Mouse (Mus musculus): ENCODE results near the gene Pate2. TPM values are rescaled to one million over a fixed set of nuclear protein-coding genes. Genes with fewer than 3 reads are reported as not detected.
A peak's percentile ranks its signal among the peaks of the same experiment; 100 is the strongest.

The Pate2 gene
- polyA plus RNA-seq, 1 experiment from 2014 or later = 0.27 TPM

DNA sequence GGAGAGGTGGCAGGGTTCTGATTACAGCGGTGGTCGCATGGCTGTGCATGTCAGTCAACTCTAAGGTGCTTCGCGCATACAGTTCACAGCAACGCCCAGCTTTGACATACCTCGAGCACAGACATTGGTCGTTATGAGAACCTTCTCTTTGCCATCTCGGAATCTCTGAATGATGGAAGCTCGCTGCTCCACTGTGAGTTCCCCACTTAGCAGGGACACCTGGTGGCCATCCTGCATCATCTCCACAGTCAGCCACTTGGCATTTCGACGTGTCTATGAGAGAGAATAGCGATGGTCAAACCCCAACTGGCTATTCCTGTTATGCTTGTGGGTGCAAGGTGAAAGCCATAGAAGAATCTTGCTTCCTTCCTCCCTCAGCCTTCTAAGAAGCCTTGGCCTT is 24.4 kb upstream of the Pate2 start:
- ATAC-seq = no peak
- Histone ChIP-seq H3K27ac (ENCODE audit: low read depth, low read length) (no peak overlapping the region), H3K27me3 (replicated peaks; ENCODE audit: control insufficient read depth, insufficient read depth, low read length) (no peaks in the 10 kb centered on the region), H3K36me3 (ENCODE audit: control insufficient read depth, insufficient read depth) (no peaks in the 10 kb centered on the region), H3K4me1 (replicated peaks; ENCODE audit: control insufficient read depth, insufficient read depth, low read length) (no peaks in the 10 kb centered on the region), H3K4me2 (replicated peaks; ENCODE audit: low read depth) (no peak overlapping the region), H3K4me3 (ENCODE audit: low read depth, low read length) (no peak overlapping the region), H3K9me3 (ENCODE audit: control insufficient read depth) (no peaks in the 10 kb centered on the region), H3K9ac (ENCODE audit: low read depth, low read length) (no peak overlapping the region)
- WGBS = 65% methylated on average over 12 of the region's 12 CpGs
- peak; percentile 57 for TF ChIP-seq CTCF (IDR thresholded peaks at IDR 0.05; ENCODE audit: low read depth)

- no peak for ATAC-seq
- WGBS = 78% methylated on average over 9 of the region's 9 CpGs
Observed at GRCm38 (mm10) chr9:35546745-35547144, 23.3 kb upstream of the Pate2 start.

DNA sequence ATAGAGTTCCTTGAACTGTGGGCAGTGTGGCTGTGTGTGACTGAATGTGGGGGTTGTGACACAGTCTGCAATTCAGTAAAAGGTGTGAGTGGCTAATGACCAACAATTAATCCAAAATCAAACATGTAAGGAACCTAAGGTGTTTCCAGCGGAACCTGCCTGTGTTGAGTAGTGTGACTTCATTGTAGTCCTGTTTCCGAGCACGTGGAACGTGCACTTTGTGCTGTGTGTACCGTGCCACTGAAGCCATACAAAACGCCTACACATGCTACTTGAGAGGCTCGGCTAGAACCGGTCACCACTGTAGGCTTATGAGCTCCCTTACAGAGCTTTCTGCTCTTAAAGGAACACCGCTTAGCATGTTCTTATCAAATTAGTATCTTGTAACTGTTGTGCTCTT is 21.6 kb upstream of the Pate2 start:
- no peak overlapping the region for H3K4me2 ChIP-seq (replicated peaks; ENCODE audit: low read depth)
- H3K4me1 ChIP-seq (replicated peaks; ENCODE audit: control insufficient read depth, insufficient read depth, low read length) = no peaks in the 10 kb centered on the region
- no peak overlapping the region for H3K9ac ChIP-seq (ENCODE audit: low read depth, low read length)
- WGBS = 76% methylated on average over 9 of the region's 9 CpGs
- no peak for ATAC-seq
- no peak overlapping the region for H3K4me3 ChIP-seq (ENCODE audit: low read depth, low read length)
- H3K9me3 ChIP-seq (ENCODE audit: control insufficient read depth) = no peaks in the 10 kb centered on the region
- TF ChIP-seq CTCF (IDR thresholded peaks at IDR 0.05; ENCODE audit: low read depth) = no peak
- H3K36me3 ChIP-seq (ENCODE audit: control insufficient read depth, insufficient read depth) = no peaks in the 10 kb centered on the region
- H3K27ac ChIP-seq (ENCODE audit: low read depth, low read length) = no peak overlapping the region
- H3K27me3 ChIP-seq (replicated peaks; ENCODE audit: control insufficient read depth, insufficient read depth, low read length) = no peaks in the 10 kb centered on the region

More at GRCm38 (mm10) chr9:35546745-35547144, 23.3 kb upstream of the Pate2 start:
- Histone ChIP-seq H3K4me1 (replicated peaks; ENCODE audit: control insufficient read depth, insufficient read depth, low read length) (no peaks in the 10 kb centered on the region), H3K36me3 (ENCODE audit: control insufficient read depth, insufficient read depth) (no peaks in the 10 kb centered on the region), H3K4me2 (replicated peaks; ENCODE audit: low read depth) (no peak overlapping the region), H3K27ac (ENCODE audit: low read depth, low read length) (no peak overlapping the region), H3K9ac (ENCODE audit: low read depth, low read length) (no peak overlapping the region), H3K9me3 (ENCODE audit: control insufficient read depth) (no peaks in the 10 kb centered on the region), H3K27me3 (replicated peaks; ENCODE audit: control insufficient read depth, insufficient read depth, low read length) (no peaks in the 10 kb centered on the region), H3K4me3 (ENCODE audit: low read depth, low read length) (no peak overlapping the region)
- no peak for TF ChIP-seq CTCF (IDR thresholded peaks at IDR 0.05; ENCODE audit: low read depth)

GRCm38 (mm10) chr9:35556494-35557102 is 13.5 kb upstream of the Pate2 start:
- no peak for ATAC-seq
- Histone ChIP-seq H3K9me3 (ENCODE audit: control insufficient read depth) (no peaks in the 10 kb centered on the region), H3K27ac (ENCODE audit: low read depth, low read length) (no peak overlapping the region), H3K4me2 (replicated peaks; ENCODE audit: low read depth) (no peak overlapping the region), H3K9ac (ENCODE audit: low read depth, low read length) (no peak overlapping the region), H3K4me3 (ENCODE audit: low read depth, low read length) (no peak overlapping the region), H3K36me3 (ENCODE audit: control insufficient read depth, insufficient read depth) (peaks cover 3% of the 10 kb centered on the region; the same call in 1 of the 2 replicates), H3K4me1 (replicated peaks; ENCODE audit: control insufficient read depth, insufficient read depth, low read length) (peaks cover 11% of the 10 kb centered on the region; the same call in 1 of the 2 replicates), H3K27me3 (replicated peaks; ENCODE audit: control insufficient read depth, insufficient read depth, low read length) (peaks cover 14% of the 10 kb centered on the region)
- TF ChIP-seq CTCF (IDR thresholded peaks at IDR 0.05; ENCODE audit: low read depth) = no peak
- 65% methylated on average over 12 of the region's 12 CpGs for WGBS

DNA sequence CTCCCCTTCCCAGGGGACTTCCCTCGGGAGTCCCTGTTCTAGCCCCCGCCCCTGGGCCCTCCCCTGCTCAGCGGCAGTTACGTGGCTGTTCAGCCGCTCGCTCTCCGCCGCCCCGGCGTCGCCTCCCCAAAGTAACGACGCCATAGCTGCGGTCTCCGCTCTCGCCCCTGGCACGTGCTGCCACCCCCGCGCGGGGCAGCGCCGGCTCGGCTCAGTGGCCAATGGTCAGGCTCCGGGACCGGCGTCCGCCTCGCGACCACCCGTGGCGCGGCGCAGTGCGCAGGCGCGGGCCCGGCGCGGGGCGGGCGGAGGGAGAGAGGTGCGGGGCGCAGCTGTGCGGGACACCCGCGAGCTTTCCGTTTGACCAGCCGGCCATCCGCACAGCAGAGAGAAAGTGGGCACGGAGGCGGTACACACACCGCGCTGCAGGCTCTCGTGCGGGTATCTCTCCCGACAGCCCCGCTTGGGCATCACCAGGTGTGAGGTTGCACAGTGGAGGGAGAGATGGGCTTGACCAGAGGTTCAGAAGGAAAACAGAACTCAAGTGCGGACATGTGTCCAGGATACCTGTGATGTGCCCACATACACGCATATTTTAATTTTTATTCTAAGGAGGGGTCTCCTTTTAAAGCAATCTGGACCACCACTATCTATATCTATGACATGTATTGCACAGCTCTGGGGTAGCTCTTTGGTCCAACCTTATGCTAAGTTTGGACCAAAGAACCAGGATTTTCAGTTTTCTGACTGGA is 11.7 kb upstream of the Pate2 start, which contains the start of the genes Ddx25 and Pus3:
TSS of gene Ddx25 (minus strand) at position 272 of the 752 bp plus-strand sequence.
TSS of gene Pus3 (plus strand) at position 339 of the 752 bp plus-strand sequence.
- Histone ChIP-seq H3K4me3 (ENCODE audit: low read depth, low read length) (peak within 1 kb of the TSS; percentile 65), H3K4me2 (replicated peaks; ENCODE audit: low read depth) (peak within 1 kb of the TSS; percentile 97), H3K9ac (ENCODE audit: low read depth, low read length) (peak within 1 kb of the TSS; percentile 34; the same call in 1 of the 2 replicates), H3K9me3 (ENCODE audit: control insufficient read depth) (no peaks in the 10 kb centered on the region), H3K36me3 (ENCODE audit: control insufficient read depth, insufficient read depth) (peaks cover 6% of the 10 kb centered on the region; the same call in 1 of the 2 replicates), H3K27me3 (replicated peaks; ENCODE audit: control insufficient read depth, insufficient read depth, low read length) (peaks cover 14% of the 10 kb centered on the region), H3K27ac (ENCODE audit: low read depth, low read length) (no peak within 1 kb of the TSS), H3K4me1 (replicated peaks; ENCODE audit: control insufficient read depth, insufficient read depth, low read length) (peaks cover 11% of the 10 kb centered on the region; the same call in 1 of the 2 replicates)
- WGBS = under 1% methylated on average over 59 of the region's 59 CpGs
- peak; percentile 53 for ATAC-seq
- no peak for TF ChIP-seq CTCF (IDR thresholded peaks at IDR 0.05; ENCODE audit: low read depth)

Data from intestine, postnatal 0 days (tissue).